Mouse (Mus musculus): ENCODE measurements around the gene Agtpbp1. TPM values are rescaled to one million over a fixed set of nuclear protein-coding genes. Genes with fewer than 3 reads are reported as not detected.
"Not testable (repeated sequence)": the region's sequence is repeated elsewhere in the genome, so short reads cannot be mapped to it uniquely, and the experiment has no call there.

Gene Agtpbp1
- polyA plus RNA-seq, 1 experiment: not detected

DNA sequence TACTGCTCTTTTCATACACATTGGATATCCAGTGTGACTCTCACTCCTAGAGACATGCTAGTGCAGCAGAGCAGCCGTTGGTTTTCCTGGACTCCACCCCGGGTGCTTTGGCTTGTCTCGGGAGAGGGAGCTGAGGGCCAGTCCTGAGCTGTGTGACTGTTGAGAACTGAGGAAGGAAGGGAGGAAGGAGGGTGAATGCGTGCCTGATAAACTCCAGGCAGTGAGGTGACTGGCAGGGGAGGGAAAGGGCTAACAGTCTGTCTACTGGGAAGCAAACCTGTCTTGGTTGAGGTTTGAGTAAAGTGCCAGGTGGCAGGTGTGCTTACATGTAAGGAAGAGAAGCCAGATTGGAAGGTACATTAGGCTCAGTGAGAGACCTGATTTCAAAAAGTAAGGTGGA, 28.8 kb upstream of the Agtpbp1 start:
- Histone ChIP-seq H3K4me1 (ENCODE audit: control insufficient read depth, insufficient read depth, low read length) (peaks cover 3% of the 10 kb centered on the region), H3K4me3 (ENCODE audit: insufficient read depth, low read depth, low read length) (no peak overlapping the region), H3K27ac (ENCODE audit: insufficient read depth, low read depth, low read length) (no peak overlapping the region)
- TF ChIP-seq CTCF (IDR thresholded peaks at IDR 0.05; ENCODE audit: insufficient read depth, low read depth, low read length) (no peak), POLR2A (IDR thresholded peaks at IDR 0.05; ENCODE audit: insufficient read depth, low read depth, low read length) (no peak)
- 83% methylated on average over 4 of the region's 4 CpGs for WGBS

DNA sequence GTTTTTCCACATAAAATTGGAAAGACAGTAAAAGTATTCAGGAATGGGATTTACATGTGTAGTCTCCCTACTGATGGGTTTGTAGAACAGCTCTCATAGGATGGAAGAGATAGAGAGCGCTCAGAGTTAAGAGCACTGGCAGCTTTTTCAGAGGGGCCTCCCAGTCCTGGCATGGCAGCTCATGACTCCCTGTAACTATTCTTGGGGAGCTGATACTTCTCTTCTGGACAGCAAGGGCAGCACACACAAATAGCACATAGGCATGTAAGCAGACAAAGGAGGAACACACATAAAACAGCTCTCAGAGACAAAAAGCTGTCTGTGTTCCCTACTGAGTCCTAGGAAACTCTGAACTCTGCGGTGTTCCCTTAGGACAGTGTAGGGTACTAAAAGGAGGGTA, 25.4 kb upstream of the Agtpbp1 start:
- Histone ChIP-seq H3K27ac (ENCODE audit: insufficient read depth, low read depth, low read length) (no peak overlapping the region), H3K4me3 (ENCODE audit: insufficient read depth, low read depth, low read length) (no peak overlapping the region), H3K4me1 (ENCODE audit: control insufficient read depth, insufficient read depth, low read length) (peaks cover 3% of the 10 kb centered on the region)
- TF ChIP-seq POLR2A (IDR thresholded peaks at IDR 0.05; ENCODE audit: insufficient read depth, low read depth, low read length) (no peak), CTCF (IDR thresholded peaks at IDR 0.05; ENCODE audit: insufficient read depth, low read depth, low read length) (no peak)
- 95% methylated on average over 2 of the region's 2 CpGs for WGBS

DNA sequence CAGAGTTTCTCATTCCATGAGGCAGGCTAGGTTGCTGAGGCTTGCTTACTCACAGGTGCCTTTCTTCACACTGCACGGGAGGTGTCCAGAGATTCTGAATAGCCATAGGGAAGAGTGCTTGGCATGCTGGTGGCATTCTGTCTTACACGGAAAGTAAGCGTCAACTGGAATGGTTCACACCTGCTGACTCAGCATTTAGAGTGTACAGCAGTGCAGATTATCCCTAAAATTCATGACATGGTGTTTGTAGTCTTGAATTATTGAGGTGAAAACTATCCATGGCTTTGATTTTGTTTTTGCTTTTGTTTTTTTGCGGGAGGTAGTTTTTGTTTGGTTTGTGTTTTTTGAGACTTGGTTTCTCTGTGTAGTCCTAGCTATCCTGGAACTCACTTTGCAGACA, 24.9 kb upstream of the Agtpbp1 start:
- 92% methylated on average over 4 of the region's 4 CpGs for WGBS
- Histone ChIP-seq H3K27ac (ENCODE audit: insufficient read depth, low read depth, low read length) (no peak overlapping the region), H3K4me3 (ENCODE audit: insufficient read depth, low read depth, low read length) (no peak overlapping the region), H3K4me1 (ENCODE audit: control insufficient read depth, insufficient read depth, low read length) (no peaks in the 10 kb centered on the region)
- TF ChIP-seq POLR2A (IDR thresholded peaks at IDR 0.05; ENCODE audit: insufficient read depth, low read depth, low read length) (no peak), CTCF (IDR thresholded peaks at IDR 0.05; ENCODE audit: insufficient read depth, low read depth, low read length) (no peak)

DNA sequence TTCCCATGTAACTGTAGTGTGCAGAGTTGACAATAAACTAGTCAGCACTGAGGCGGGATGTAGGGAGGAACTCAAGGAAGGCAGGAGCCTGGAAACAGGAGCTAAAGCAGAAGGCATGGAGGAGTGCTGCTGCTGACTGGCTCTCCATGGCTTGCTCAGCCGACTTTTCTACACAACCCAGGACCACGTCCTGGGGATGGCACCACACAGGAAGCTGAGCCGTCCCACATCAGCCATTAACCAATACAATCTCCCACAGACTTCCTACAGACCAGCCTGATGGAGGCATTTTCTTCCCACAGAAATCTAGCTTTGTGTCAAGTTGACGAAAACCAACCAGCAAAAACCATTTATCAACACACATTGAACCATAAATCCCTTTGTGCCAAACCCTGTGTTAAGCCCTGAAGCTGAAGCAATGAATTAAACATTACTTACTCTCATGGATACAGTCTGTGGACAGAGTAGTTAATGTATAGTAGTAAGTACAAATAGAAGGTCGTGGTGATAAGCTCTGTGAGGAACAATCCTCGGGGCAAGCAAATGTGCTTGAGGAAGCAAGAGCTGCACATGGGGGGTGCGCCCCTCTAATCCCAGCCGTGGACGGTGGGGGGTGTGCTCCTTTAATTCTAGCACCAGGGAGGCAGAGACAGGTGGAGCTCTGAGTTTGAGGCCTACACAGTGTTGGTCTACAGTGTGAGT, 20.3 kb upstream of the Agtpbp1 start:
- H3K4me1 ChIP-seq (ENCODE audit: control insufficient read depth, insufficient read depth, low read length): no peaks in the 10 kb centered on the region
- no peak overlapping the region for H3K27ac ChIP-seq (ENCODE audit: insufficient read depth, low read depth, low read length)
- 71% methylated on average over 10 of the region's 10 CpGs for WGBS
- TF ChIP-seq CTCF (IDR thresholded peaks at IDR 0.05; ENCODE audit: insufficient read depth, low read depth, low read length): no peak
- no peak for TF ChIP-seq POLR2A (IDR thresholded peaks at IDR 0.05; ENCODE audit: insufficient read depth, low read depth, low read length)
- no peak overlapping the region for H3K4me3 ChIP-seq (ENCODE audit: insufficient read depth, low read depth, low read length)

DNA sequence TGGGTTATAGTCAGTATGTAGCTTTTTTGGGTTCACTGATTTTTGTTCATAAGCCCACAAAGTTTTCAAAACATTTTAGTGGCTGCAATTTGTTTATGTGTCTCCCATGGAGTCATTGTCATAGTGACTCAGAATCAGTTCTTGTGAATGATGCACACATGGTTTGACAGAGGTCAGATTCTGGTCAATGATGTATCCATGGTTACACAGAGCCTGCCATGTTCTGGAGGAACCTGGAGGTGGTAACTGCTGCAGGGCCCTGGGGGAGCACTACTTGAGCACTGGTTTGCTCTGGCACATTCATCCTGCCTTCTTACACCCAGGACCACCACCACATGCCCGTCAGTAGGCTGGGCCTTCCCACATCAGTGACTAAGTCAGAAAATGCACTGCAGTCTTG, 19.5 kb upstream of the Agtpbp1 start:
- Histone ChIP-seq H3K4me1 (ENCODE audit: control insufficient read depth, insufficient read depth, low read length) (peaks cover 2% of the 10 kb centered on the region; the same call in 1 of the 2 replicates), H3K27ac (ENCODE audit: insufficient read depth, low read depth, low read length) (no peak overlapping the region), H3K4me3 (ENCODE audit: insufficient read depth, low read depth, low read length) (no peak overlapping the region)
- TF ChIP-seq CTCF (IDR thresholded peaks at IDR 0.05; ENCODE audit: insufficient read depth, low read depth, low read length): no peak
- no peak for TF ChIP-seq POLR2A (IDR thresholded peaks at IDR 0.05; ENCODE audit: insufficient read depth, low read depth, low read length)
- WGBS: 82% methylated on average over 1 of the region's 1 CpGs

DNA sequence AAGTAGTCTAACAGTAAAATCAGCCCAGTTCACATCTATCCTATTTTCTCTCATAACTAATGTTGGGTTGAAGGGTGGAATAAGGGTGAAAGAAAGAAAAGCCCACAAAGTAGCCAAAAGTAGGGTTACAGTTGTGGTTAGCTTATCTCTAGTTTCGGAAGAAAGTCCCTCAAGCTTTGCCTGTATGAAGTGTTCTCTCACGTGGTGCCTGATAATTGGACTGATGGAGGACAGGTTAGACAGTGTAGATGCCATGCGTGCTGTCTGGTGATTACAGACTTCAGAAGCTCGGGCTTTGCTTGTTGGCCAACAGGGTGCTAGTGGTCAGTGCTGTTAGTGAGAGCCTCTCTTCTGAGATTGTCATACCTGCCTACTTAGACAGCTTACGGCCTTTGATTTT, 18.1 kb upstream of the Agtpbp1 start:
- no peak overlapping the region for H3K4me3 ChIP-seq (ENCODE audit: insufficient read depth, low read depth, low read length)
- WGBS: 97% methylated on average over 5 of the region's 5 CpGs
- H3K27ac ChIP-seq (ENCODE audit: insufficient read depth, low read depth, low read length): no peak overlapping the region
- H3K4me1 ChIP-seq (ENCODE audit: control insufficient read depth, insufficient read depth, low read length): peaks cover 2% of the 10 kb centered on the region; the same call in 1 of the 2 replicates
- no peak for TF ChIP-seq POLR2A (IDR thresholded peaks at IDR 0.05; ENCODE audit: insufficient read depth, low read depth, low read length)
- no peak for TF ChIP-seq CTCF (IDR thresholded peaks at IDR 0.05; ENCODE audit: insufficient read depth, low read depth, low read length)

DNA sequence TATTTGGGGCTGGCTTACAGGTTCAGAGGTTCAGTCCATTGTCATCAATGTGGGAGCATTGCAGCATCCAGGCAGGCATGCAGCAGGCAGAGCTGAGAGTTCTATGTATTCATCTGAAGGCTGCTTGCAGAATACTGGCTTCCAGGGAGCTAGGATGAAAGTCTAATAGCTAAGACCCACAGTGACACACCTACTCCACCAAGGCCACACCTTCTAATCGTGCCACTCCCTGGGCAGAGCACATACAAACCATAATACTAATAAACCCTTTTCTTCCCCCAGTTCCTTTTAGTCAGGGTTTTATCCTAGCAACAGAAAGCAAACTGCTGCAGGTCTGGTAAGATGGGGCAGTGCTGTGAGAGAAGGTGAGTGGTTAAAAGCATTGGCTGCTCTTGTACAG, 7.6 kb upstream of the Agtpbp1 start:
- H3K27ac ChIP-seq (ENCODE audit: insufficient read depth, low read depth, low read length): no peak overlapping the region
- WGBS: 97% methylated on average over 1 of the region's 1 CpGs
- TF ChIP-seq POLR2A (IDR thresholded peaks at IDR 0.05; ENCODE audit: insufficient read depth, low read depth, low read length): no peak
- no peak for TF ChIP-seq CTCF (IDR thresholded peaks at IDR 0.05; ENCODE audit: insufficient read depth, low read depth, low read length)
- H3K4me1 ChIP-seq (ENCODE audit: control insufficient read depth, insufficient read depth, low read length): peaks cover under 1% of the 10 kb centered on the region
- H3K4me3 ChIP-seq (ENCODE audit: insufficient read depth, low read depth, low read length): no peak overlapping the region

DNA sequence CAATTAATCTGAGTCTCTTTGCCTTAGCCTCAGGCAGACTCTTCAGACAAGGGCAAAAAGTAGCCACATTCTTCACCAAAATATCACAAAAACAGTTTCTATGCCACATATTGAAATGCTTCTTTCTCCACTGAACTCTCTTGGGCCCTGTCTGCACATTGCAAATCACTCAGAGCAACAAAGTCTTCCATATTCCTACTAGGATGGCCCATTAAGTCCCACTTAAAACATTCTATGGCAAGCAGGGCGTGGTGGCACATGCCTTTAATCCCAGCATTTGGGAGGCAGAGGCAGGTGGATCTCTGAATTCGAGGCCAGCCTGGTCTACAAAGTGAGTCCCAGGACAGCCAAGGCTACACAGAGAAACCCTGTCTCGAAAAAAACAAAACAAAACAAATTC, 7.0 kb upstream of the Agtpbp1 start:
- 95% methylated on average over 3 of the region's 3 CpGs for WGBS
- H3K4me3 ChIP-seq (ENCODE audit: insufficient read depth, low read depth, low read length); H3K4me1 ChIP-seq (ENCODE audit: control insufficient read depth, insufficient read depth, low read length); H3K27ac ChIP-seq (ENCODE audit: insufficient read depth, low read depth, low read length): not testable (repeated sequence)

DNA sequence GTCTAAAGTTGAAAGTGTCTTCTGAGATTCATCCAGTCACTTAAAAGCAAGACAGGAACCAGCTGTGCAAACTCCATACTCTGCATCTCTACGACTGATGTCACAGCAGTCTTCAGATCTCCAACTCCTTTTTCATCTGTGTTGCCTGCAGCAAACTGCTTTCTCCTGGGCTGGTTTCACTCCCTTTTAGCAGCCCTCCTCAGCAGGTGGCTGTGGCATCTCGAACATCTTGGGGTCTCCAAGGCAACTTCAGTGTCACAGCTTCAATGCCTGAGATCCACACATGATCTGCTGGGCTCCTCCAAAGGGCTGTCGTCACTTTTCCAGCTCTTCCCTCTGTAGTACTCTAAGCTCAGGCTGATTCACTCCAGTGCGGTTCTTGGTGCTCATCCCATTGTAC, 5.7 kb upstream of the Agtpbp1 start:
- Histone ChIP-seq H3K4me3 (ENCODE audit: insufficient read depth, low read depth, low read length) (no peak overlapping the region), H3K4me1 (ENCODE audit: control insufficient read depth, insufficient read depth, low read length) (peaks cover 8% of the 10 kb centered on the region), H3K27ac (ENCODE audit: insufficient read depth, low read depth, low read length) (no peak overlapping the region)
- TF ChIP-seq CTCF (IDR thresholded peaks at IDR 0.05; ENCODE audit: insufficient read depth, low read depth, low read length) (no peak), POLR2A (IDR thresholded peaks at IDR 0.05; ENCODE audit: insufficient read depth, low read depth, low read length) (no peak)
- WGBS: 84% methylated on average over 4 of the region's 4 CpGs

DNA sequence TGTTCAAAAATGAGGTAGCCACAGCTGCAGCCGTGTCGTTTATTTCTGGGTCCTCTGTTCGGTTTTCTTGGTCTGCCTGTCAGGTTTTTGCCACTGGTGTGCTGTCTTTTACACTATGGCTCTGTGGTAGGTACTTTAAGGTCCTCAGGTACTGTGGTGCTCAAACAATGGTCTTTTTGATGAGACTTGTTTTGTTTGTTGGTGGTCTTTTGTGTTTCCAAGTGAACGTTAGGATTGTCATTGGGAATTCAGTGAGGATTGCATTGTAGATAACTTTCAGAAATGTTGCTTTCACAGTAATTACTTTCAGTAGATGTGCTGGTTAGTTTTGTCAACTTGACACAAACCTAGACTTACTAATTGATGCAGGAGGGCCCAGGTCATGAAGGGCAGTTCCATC, 4.6 kb upstream of the Agtpbp1 start:
- H3K4me3 ChIP-seq (ENCODE audit: insufficient read depth, low read depth, low read length): no peak overlapping the region
- H3K4me1 ChIP-seq (ENCODE audit: control insufficient read depth, insufficient read depth, low read length): peaks cover 9% of the 10 kb centered on the region
- WGBS: 70% methylated on average over 4 of the region's 4 CpGs
- no peak overlapping the region for H3K27ac ChIP-seq (ENCODE audit: insufficient read depth, low read depth, low read length)
- TF ChIP-seq POLR2A (IDR thresholded peaks at IDR 0.05; ENCODE audit: insufficient read depth, low read depth, low read length) (no peak), CTCF (IDR thresholded peaks at IDR 0.05; ENCODE audit: insufficient read depth, low read depth, low read length) (no peak)
